Mouse (Mus musculus) kidney, adult 2 months (tissue): ENCODE data around the gene Prmt6.

Experiments
- CTCF ChIP-seq: fragments of 200-500 bp; conservative IDR thresholded peaks from 2 replicates; pipeline ENCODE4 v1.5.1; 2011; ENCODE audit warnings: low read depth, mild to moderate bottlenecking, control low read depth, low read length, moderate library complexity, mixed read lengths; ENCODE audit not compliant: insufficient read depth, insufficient read length
- POLR2A ChIP-seq: fragments of 200-500 bp; IDR thresholded peaks from one replicate; pipeline ENCODE4 v1.6.1; 2011; ENCODE audit warnings: low read depth, low read length, control low read depth

- TF ChIP-seq CTCF = no peak
- TF ChIP-seq POLR2A = no peak
Observed at GRCm38 (mm10) chr3:110267790-110268189, 17.0 kb upstream of the Prmt6 start.
